Mouse (Mus musculus) heart, embryonic 11.5 days (tissue): ENCODE data around the gene Etv1. TPM values are rescaled to one million over a fixed set of nuclear protein-coding genes. Genes with fewer than 3 reads are reported as not detected.

Experiments
- ATAC-seq: fragments of 200-750 bp; cut with Nextera tagmentation; replicated peaks from 2 replicates; pipeline ENCODE4 v1.8.0; 2017; ENCODE audit warnings: moderate library complexity; ENCODE audit not compliant: insufficient number of reproducible peaks, low FRiP score, low TSS enrichment
- H3K27ac ChIP-seq: fragments of 300-500 bp; sonication (generic); 2 replicates; pipeline ENCODE4 v1.5.1; 2014; ENCODE audit warnings: mild to moderate bottlenecking, low read depth, low read length
- H3K27me3 ChIP-seq: fragments of 300-500 bp; sonication (generic); 2 replicates; pipeline ENCODE4 v1.6.1; 2014; ENCODE audit warnings: mild to moderate bottlenecking, low read length, mixed read lengths; ENCODE audit not compliant: control insufficient read depth, insufficient read depth
- H3K36me3 ChIP-seq: fragments of 300-500 bp; sonication (generic); 2 replicates; pipeline ENCODE4 v1.6.1; 2014; ENCODE audit warnings: mild to moderate bottlenecking, low read length, moderate library complexity, mixed read lengths; ENCODE audit not compliant: control insufficient read depth, insufficient read depth
- H3K4me1 ChIP-seq: fragments of 300-500 bp; sonication (generic); 2 replicates; pipeline ENCODE4 v1.6.1; 2014; ENCODE audit warnings: low read length; ENCODE audit not compliant: control insufficient read depth, insufficient read depth
- H3K4me2 ChIP-seq: fragments of 300-500 bp; sonication (generic); 2 replicates; pipeline ENCODE4 v1.6.1; 2014; ENCODE audit warnings: mild to moderate bottlenecking, moderate library complexity
- H3K4me3 ChIP-seq: fragments of 300-500 bp; sonication (generic); 2 replicates; pipeline ENCODE4 v1.5.1; 2014; ENCODE audit warnings: low read depth, low read length
- H3K9ac ChIP-seq: fragments of 300-500 bp; sonication (generic); 2 replicates; pipeline ENCODE4 v1.6.1; 2014; ENCODE audit warnings: mild to moderate bottlenecking, low read depth, low read length, moderate library complexity
- H3K9me3 ChIP-seq: fragments of 300-500 bp; sonication (generic); replicated peaks from 2 replicates; pipeline ENCODE4 v1.6.1; 2016; ENCODE audit warnings: low read length; ENCODE audit not compliant: control insufficient read depth
- WGBS: fragments of 180-500 bp; shearing (Covaris S2); extraction: QIAGEN DNeasy Blood & Tissue Kit; methylation state at CpG from one replicate; pipeline ENCODE4 v1.1.7; 2014; ENCODE audit not compliant: insufficient replicate concordance; 5-methylcytosine and 5-hydroxymethylcytosine counted together
- polyA plus RNA-seq: library from polyadenylated mRNA; unstranded; fragments of >200 nt; fragmentation: Nextera tagmentation; extraction: Ambion mirVana; gene quantifications from 2 replicates; pipeline ENCODE4 v1.2.1, GENCODE M21; 2014

Gene Etv1
- polyA plus RNA-seq, 1 experiment from 2014 or later = 28.2 TPM

DNA sequence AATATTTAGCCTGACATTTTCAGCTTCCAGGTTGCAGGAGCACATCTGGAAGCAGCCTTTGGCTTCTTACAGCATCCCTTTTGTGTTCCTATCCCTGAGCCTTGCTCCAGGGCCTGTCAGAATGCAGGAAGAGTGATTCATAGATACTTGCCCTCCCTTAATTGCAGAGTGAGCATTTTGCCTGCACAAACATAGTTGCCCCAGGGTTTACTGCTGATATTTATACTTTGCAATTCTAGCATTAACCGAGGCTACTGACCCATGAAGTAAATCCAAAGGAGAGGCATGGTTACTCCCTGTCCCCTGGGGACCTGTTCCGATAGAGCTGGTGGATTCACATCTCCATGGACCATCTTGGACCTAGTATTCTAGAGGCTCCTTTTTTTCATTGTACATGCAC lies 14.5 kb downstream of the Etv1 start:
- Histone ChIP-seq H3K27ac (no peak overlapping the region), H3K4me1 (no peaks in the 10 kb centered on the region), H3K27me3 (no peaks in the 10 kb centered on the region), H3K4me3 (no peak overlapping the region), H3K4me2 (no peak overlapping the region), H3K36me3 (no peaks in the 10 kb centered on the region), H3K9ac (no peak overlapping the region), H3K9me3 (no peaks in the 10 kb centered on the region)
- WGBS = 67% methylated on average over 2 of the region's 2 CpGs
- ATAC-seq = no peak

DNA sequence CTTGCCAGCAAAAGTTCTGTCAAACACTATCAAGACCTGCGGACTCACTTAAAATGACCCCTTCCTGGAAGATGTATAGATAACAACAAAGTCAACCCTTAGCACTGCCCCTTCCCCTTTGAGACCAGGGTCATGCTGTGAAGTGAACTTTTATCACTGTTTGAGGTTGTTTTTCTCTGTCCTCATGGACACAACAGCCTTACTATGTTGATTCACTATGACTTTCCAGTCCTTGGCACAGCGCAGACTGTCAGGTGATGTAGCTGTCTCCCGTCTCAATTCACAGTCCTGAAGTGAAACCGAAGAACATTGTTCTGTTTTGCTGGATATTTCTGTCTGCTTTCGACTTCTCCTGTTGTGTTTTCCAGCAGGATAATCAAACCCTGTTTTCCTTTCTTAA lies 27.9 kb downstream of the Etv1 start:
- Histone ChIP-seq H3K27me3 (no peaks in the 10 kb centered on the region), H3K4me3 (no peak overlapping the region)
- 60% methylated on average over 5 of the region's 5 CpGs for WGBS

DNA sequence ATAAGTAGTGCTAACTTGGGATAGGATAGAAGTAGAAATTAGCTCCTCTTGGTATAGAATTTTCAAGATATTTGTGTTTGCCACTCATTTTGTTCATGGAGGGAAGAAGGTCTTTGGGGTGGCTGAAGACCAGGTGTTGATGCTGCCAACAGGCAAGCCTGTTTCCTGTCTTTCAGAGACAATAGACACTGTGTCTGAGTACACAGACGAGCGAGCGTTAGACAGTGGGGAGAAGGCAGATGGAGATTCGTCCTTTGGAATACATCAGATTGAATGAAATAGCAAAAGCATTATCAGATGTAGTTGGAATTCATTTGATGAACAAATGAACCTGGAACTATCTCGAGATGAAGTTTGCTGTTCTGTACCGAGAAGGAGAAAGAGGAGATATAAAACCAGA lies 33.2 kb downstream of the Etv1 start:
- Histone ChIP-seq H3K36me3 (no peaks in the 10 kb centered on the region), H3K4me1 (no peaks in the 10 kb centered on the region), H3K27me3 (no peaks in the 10 kb centered on the region), H3K4me3 (no peak overlapping the region), H3K9me3 (no peaks in the 10 kb centered on the region), H3K4me2 (no peak overlapping the region), H3K27ac (no peak overlapping the region), H3K9ac (no peak overlapping the region)
- no peak for ATAC-seq
- 72% methylated on average over 6 of the region's 6 CpGs for WGBS

More for the DNA sequence above, 27.9 kb downstream of the Etv1 start:
- Histone ChIP-seq H3K36me3 (no peaks in the 10 kb centered on the region), H3K27ac (no peak overlapping the region), H3K9me3 (no peaks in the 10 kb centered on the region), H3K9ac (no peak overlapping the region), H3K4me1 (no peaks in the 10 kb centered on the region), H3K4me2 (no peak overlapping the region)
- ATAC-seq = no peak

DNA sequence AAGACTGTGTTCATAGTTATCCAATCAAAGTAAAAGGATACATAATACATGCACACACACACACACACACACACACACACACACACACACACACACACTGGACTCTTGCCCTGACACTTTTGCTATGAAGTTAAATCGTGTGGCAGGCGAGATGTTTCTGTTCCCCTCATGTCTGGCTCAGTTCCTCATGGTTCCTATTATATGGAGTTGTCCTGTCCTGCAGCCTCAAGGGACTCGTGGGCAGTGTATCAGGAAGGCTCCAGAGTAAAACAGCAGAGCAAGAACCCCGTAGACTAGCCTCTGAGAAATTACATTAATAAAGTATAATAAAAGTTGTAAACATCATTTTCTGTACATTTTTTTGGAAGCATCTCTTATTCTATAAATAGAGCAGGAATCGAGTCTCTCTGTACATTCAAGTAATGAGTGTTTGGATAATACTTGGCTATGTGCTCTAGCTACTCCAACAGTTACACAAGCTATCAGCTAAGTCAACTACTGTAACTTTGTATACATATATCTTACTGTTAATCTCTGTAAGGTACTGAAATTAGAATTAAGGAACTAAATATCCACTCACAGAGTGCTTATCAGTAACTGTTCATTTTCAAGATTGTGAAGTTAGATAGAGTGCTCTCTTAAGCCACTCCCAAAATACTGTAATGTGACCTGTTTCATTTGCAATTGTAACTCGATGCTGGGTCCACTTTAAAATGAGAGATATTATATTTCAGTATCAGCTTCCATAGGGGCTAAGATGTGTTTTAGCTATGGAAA lies 35.0 kb downstream of the Etv1 start:
- Histone ChIP-seq H3K27ac (no peak overlapping the region), H3K4me3 (no peak overlapping the region), H3K36me3 (no peaks in the 10 kb centered on the region), H3K9me3 (no peaks in the 10 kb centered on the region), H3K9ac (no peak overlapping the region), H3K4me2 (no peak overlapping the region), H3K4me1 (no peaks in the 10 kb centered on the region), H3K27me3 (no peaks in the 10 kb centered on the region)
- ATAC-seq = no peak
- 80% methylated on average over 6 of the region's 6 CpGs for WGBS

DNA sequence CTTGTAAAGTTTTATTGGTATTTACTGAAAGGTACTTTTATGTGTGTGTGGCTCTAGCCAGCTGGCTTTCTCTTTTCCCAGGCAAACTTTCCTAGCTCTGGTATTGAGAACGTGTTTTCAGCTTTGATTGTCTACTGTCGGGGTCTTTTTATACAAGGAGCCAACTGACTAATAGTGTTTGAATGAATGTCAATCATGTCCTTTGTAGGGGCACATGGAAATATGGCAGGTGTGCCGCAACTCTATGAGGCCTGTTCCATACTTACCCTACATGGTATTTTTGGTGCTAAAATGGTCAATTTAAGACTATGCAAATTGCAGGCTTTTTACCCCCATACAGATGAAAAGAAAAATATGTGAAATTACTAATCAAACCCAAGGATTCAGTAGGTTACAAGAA lies 37.1 kb downstream of the Etv1 start:
- WGBS = 83% methylated on average over 3 of the region's 3 CpGs
- Histone ChIP-seq H3K4me3 (no peak overlapping the region), H3K27ac (no peak overlapping the region), H3K4me1 (no peaks in the 10 kb centered on the region), H3K27me3 (no peaks in the 10 kb centered on the region), H3K4me2 (no peak overlapping the region), H3K9ac (no peak overlapping the region), H3K36me3 (no peaks in the 10 kb centered on the region), H3K9me3 (no peaks in the 10 kb centered on the region)
- ATAC-seq = no peak

DNA sequence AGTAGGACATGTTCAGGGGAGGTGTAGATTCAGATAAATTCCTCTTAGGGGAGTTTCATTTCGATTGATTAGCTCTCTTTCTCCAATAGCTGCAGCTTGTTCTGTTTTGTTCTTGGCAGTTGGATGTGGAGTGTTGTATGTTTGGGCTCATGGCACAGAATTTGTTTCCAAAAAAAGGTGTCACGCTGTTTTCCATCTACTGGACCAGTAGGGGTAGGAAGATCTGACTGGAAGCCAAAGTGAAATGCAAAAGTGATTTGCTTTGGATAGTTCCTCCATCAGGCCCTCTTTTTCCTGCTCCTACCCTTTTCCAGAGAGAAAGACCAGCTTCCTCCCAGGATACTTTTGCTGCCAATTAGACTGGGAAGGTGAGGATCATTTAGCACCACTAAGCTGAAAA lies 39.1 kb downstream of the Etv1 start:
- WGBS = 81% methylated on average over 2 of the region's 2 CpGs
- no peaks in the 10 kb centered on the region for H3K36me3 ChIP-seq
- H3K9ac ChIP-seq = no peak overlapping the region
- no peak overlapping the region for H3K4me3 ChIP-seq
- no peaks in the 10 kb centered on the region for H3K9me3 ChIP-seq
- no peaks in the 10 kb centered on the region for H3K4me1 ChIP-seq
- no peak for ATAC-seq
- no peak overlapping the region for H3K4me2 ChIP-seq
- no peaks in the 10 kb centered on the region for H3K27me3 ChIP-seq
- H3K27ac ChIP-seq = no peak overlapping the region

DNA sequence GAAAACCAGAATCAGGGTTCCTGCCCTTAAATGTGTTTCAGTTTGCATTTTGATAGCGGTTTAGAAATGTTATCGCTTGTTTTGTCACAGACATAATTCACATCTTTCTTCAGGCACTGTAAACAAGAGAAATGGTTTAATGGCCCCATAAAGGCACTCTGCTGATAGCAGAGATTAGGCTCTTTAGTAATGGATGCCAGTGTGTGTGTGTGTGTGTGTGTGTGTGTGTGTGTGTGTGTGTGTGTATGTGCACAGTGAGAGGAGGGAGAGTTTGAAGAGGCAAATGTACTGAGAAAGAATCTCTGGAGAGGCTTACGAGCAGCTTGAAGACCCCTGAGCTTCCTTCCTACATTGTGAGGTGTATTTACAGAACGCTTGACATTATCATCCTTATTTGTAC lies 41.5 kb downstream of the Etv1 start:
- Histone ChIP-seq H3K9ac (no peak overlapping the region), H3K4me2 (no peak overlapping the region), H3K27me3 (no peaks in the 10 kb centered on the region), H3K4me1 (no peaks in the 10 kb centered on the region), H3K9me3 (no peaks in the 10 kb centered on the region), H3K4me3 (no peak overlapping the region), H3K27ac (no peak overlapping the region), H3K36me3 (no peaks in the 10 kb centered on the region)
- 77% methylated on average over 4 of the region's 4 CpGs for WGBS
- no peak for ATAC-seq

DNA sequence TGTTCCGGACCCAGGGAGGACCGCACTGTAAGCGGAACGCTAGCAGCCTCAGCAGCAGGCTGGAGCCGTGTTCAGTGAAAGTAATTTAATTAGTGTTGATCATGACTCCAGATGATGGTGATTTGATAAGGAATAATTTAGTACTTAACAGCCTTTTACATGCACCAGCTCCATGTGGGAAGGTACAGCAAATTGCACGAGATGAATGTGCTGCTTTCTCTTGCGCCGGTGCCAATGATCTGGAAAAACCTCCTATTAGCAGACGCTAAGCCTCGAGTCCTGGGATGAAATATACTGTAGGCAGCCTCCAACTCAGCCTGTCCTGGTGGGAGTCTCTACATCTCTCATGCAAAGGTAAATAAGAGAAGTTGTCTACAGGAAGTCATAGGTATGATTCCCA lies 45.2 kb downstream of the Etv1 start:
- Histone ChIP-seq H3K9me3 (no peaks in the 10 kb centered on the region), H3K4me3 (no peak overlapping the region), H3K4me2 (no peak overlapping the region), H3K9ac (no peak overlapping the region), H3K27ac (no peak overlapping the region), H3K4me1 (no peaks in the 10 kb centered on the region), H3K27me3 (no peaks in the 10 kb centered on the region), H3K36me3 (no peaks in the 10 kb centered on the region)
- ATAC-seq = no peak
- 88% methylated on average over 10 of the region's 10 CpGs for WGBS

DNA sequence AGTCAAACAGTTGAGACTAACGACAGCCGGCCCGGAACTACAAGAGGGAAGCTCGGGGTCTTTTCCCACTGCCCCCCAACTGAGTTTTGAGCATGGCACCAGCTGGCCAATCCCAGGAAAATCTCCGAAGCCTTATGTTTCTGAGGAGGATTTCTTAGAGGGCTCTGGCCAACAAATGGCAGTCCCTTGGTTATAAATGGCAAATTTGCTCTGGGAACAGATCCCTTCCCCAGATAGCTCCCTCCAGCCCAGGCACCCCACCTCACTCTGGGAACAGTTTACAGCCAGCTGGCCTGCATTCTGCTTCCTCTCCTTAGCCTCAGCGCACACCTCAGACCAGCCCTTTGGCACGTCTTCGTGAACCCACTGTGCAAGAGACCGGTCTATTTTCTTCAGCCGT lies 53.8 kb downstream of the Etv1 start:
- Histone ChIP-seq H3K4me3 (no peak overlapping the region), H3K4me2 (no peak overlapping the region), H3K27ac (no peak overlapping the region), H3K36me3 (no peaks in the 10 kb centered on the region), H3K9ac (no peak overlapping the region), H3K4me1 (no peaks in the 10 kb centered on the region), H3K9me3 (no peaks in the 10 kb centered on the region), H3K27me3 (no peaks in the 10 kb centered on the region)
- no peak for ATAC-seq
- WGBS = 90% methylated on average over 10 of the region's 10 CpGs
